Mouse (Mus musculus) 3T3-L1 (cell line): Measurements from ENCODE around the gene Nrxn1.

Source experiments
- DNase-seq: peaks from one replicate; pipeline ENCODE4 v3.0.0-alpha.2; 2015; ENCODE audit warnings: low read depth, low spot score

Nrxn1 gene

DNA sequence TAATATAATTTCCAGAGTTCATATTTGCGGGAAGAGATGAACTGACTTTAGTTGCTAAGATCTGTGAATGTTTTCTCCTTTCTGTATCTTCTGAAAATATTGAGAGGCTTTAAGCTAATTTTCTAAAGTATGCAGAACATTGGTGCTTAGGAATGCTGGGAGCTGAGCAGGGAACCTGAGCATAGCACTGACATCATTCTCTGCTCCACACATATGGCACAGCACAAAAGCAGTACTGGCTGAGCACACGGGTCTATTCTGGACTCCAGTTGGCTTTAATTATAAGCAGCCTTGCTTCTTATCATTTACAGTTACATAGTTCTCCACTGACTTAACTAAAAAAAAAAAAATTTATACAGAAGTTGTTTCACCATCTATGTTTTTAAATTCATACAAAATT lies 641.5 kb downstream of the Nrxn1 start:
- no peak for DNase-seq

DNA sequence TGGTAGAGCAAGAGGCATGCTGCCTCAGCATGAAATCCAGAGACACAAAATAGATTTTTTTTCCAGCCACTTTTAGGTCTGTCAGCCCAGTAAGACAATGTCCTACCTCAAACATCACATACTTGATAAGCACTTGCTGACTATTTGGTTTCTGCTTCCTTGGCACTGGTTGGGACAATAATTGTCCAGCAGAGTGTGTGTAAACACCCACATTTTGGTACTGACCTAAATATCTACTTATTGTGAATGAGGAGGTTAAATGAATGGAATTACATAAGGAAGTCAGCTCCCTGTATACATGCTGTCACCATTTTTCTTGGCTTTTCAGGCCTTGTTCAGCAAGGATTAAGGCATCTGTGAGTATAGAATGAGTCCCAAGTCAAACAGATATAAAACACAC lies 649.8 kb downstream of the Nrxn1 start:
- no peak for DNase-seq

DNA sequence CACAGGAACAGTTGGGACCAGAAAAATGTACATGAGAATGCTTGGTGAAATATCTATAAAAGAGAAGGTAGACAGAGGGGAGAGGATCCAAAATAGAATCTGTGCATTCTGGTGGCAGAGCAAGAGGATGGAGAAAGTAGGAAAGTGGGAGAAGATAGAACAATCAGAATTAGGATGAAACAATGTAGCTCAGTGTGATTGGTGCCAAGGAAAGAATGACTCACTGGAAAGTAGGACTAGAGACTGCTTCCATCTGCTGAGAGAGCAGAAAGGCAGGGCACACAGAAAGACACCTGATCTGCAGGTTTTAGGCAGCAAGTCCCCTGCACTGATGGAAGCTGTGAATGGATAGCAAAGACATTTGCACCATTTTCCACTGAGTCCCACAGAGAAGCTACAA lies 657.0 kb downstream of the Nrxn1 start:
- DNase-seq, result no peak

- no peak for DNase-seq
Measured at GRCm38 (mm10) chr17:90435371-90435770, 657.5 kb downstream of the Nrxn1 start.

DNA sequence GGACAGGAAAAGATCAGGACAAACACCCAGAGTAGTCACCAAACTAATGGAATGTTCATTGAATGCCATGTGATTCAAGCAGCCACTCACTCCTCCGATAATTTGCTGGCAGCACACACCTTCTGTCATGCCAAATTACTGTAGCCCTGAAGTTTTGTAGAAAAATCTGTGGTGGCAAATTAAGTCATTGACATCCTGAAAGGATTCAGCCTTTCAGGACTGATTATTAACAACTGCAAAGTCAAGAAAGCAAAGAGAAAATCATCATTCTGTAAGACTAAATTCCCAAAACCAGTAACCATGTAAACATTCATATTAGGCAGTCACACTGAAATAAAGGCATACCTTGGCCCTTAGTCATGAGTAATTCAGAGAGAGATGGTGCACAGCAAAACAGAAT lies 662.7 kb downstream of the Nrxn1 start:
- no peak for DNase-seq

DNA sequence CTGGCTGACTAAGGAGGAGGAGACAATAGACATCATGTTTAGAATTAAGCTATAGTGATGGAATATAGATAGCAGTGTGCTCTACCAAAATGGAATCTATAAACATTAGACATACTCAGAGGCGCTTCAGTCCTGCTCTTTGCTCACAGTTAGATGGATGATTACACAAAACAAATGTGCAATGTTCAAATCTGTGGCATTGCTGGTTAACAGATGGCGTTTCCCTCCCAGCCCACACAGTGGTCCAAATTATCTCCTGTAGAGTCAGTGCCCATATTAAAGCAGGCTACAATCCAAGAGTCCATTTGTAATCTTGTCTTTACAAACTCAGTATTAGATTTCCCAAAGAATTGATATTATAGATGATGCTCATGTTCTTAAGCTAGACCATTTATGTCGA lies 666.9 kb downstream of the Nrxn1 start:
- no peak for DNase-seq

GRCm38 (mm10) chr17:90422591-90422990 lies 670.3 kb downstream of the Nrxn1 start:
- no peak for DNase-seq

- DNase-seq, result no peak
Measured at GRCm38 (mm10) chr17:90420757-90421156, 672.1 kb downstream of the Nrxn1 start.

DNA sequence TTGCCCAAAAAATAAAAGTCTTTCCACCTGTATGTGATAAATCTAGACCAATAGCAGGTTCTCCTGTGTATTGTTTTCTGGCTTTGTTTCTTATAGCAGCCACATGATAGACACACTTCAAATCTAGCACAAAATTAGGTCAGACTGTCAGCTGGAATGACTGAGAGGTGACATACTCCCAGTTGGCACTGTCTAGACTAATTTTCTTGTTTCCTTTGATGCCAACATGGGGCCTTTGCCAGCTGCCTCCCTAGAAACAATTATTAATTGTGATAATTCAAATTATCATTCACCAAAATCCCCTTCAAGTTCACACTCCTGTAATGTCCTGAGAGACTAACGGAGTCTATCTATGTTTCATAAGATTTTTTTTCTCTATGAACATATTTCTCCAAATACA lies 673.3 kb downstream of the Nrxn1 start:
- no peak for DNase-seq

DNA sequence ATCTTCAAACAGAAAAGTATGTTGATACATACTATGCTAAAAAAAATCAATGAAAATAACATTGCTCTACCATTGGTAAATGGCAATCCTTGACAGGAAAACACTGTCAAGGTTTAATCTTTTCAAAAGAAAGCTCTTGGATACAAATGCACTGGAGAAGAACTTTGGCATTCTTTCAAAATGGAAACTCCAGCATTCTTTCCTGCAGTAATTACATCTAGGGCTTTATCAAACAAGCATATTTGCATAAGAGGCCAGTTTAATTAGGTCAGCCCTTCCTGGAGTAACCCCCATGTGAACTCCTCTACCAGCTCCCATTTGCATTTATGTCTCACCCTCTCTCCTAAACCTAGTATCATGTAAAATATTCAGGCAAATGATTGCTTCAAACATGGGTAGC lies 696.5 kb downstream of the Nrxn1 start:
- DNase-seq, result no peak

- no peak for DNase-seq
Measured at GRCm38 (mm10) chr17:90394606-90395005, 698.3 kb downstream of the Nrxn1 start.

- no peak for DNase-seq
Measured at GRCm38 (mm10) chr17:90392751-90393150, 700.1 kb downstream of the Nrxn1 start.

DNA sequence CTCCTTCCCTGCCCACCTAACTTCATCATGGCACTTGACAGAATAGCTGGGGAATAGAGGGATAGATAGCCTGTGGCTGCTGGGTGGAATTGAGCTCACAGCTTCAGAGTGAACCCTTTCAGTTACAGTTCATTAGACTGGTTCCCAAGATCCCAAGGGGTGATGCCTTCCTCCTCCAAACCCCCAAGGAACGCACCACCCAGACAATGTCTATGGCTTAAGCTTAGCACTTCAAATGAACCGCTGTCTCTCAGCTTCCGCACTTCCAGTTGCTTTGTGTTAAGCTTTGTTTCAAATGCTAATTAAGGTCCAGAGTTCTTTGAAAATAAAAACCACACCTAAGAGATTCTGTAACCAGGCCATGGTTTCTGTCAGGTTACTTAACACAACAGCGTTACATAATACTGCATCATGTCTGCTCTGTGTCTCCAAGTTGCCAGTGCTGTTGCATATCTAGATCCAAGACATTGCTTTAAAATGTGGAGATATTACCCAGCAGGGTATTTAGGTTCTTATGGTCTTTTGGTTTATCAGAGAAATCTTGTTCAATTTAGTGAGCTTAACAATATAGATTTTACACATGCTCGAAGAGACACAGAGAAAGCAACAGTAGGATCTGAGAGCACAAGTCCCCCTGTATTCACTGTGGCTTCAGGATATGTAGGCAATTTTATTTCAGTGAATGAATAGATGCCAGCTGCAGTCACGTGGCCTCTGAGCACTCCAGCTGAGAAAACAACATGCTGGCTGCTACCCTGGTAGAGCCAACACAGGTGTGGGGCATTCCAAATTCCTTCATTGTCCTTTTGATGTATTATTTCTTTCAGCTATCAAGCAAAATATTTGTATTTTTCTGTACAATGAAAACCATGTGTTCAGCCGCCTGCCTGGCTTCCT lies 702.3 kb downstream of the Nrxn1 start:
- no peak for DNase-seq

DNA sequence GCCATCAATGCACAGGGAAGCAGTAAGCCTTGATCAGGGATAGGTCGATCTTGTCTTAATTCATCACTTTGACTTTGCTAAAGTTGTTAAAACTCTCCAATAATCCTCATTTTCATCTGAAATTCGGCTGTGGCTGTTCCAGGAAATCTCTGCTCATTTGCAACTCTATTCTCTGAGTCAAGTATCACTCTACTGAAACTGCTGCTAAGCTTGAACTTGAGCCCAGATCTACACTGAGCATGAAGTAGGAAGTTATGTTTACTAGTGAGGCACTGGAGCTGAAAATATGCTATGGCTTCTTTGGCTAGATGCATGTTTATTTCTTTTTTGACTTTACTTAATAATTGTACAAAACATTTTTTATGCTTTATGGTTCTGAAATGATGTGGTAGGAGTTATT lies 708.0 kb downstream of the Nrxn1 start:
- DNase-seq, result no peak

- DNase-seq, result no peak
Measured at GRCm38 (mm10) chr17:90382496-90383443, 710.1 kb downstream of the Nrxn1 start.

- DNase-seq, result no peak
Measured at GRCm38 (mm10) chr17:90376533-90376932, 716.3 kb downstream of the Nrxn1 start.

DNA sequence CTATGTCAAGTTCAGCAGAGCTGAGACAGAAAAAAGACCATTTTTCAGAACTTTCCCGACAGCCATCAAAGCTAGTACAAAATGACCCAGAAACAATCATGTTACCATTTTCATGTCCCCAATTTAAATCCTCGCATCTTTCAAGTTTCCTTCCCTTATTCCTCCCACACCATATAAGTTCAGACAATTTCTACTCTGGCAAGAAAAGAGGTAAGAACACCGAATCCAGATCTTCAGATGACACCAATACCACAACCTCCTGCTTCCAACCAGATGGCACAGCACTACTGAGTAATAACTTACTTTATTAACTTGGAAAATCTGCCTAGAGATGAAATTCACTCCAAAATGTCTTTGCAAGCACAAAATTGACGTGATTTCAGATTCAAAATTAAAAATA lies 730.7 kb downstream of the Nrxn1 start:
- DNase-seq, result no peak

- no peak for DNase-seq
Measured at GRCm38 (mm10) chr17:90349385-90350095, 743.3 kb downstream of the Nrxn1 start.

- DNase-seq, result no peak
Measured at GRCm38 (mm10) chr17:90346735-90347475, 746.0 kb downstream of the Nrxn1 start.

GRCm38 (mm10) chr17:90333445-90333844 lies 759.4 kb downstream of the Nrxn1 start:
- no peak for DNase-seq

GRCm38 (mm10) chr17:90323674-90324073 lies 769.2 kb downstream of the Nrxn1 start:
- DNase-seq, result no peak
